Mouse (Mus musculus): ENCODE results near the gene Khdc4. TPM values are rescaled to one million over a fixed set of nuclear protein-coding genes. Genes with fewer than 3 reads are reported as not detected.
A peak's percentile ranks its signal among the peaks of the same experiment; 100 is the strongest.

Gene Khdc4
- 95.1 and 102 TPM in 2 replicates for polyA plus RNA-seq (2015; fragmentation: Nextera tagmentation; extraction: Ambion mirVana)

DNA sequence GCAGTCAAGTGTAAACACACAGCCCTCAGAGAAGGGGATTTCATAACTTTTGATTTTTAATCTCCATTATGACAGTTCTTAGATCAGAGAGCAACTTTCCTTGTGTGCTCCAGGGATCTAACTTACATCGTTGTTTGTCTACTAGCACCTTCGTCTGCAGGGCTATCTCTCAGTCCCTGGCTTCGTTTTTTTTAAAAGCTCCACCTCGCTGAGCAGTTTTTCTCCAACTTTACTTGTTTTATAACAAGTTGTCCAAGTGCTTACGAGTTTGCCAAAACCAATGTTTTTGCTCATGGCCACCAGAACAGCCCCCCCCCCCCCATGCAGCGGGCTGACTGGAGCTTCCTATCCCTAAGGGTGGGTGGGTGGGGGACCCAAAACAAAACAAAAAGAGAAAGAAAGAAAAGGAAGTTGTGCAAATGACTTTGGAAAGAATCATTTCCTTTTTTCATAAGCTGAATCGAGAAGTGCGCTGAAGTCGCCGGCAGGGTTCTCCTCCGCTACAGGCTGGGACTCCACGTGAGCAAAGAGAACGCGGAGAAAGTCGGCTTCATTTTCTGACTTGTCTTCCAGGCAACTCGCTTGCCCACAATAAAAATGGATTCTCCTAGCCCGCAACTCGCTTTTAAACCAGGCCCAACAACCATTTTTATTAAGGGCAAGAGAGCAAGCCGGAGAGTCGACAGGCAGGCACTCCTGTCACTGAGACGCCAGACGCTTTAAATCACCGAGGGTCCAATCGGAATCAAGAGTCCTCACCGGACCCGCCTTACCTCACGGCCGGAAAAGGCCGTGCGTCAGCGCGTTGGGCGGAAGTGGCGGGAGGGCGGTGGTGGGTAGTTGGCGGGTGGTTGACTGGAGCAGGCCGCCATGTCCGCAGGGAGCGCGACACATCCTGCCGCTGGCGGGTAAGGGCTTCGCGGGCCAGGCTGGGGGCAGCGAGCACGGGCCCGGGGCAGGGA lies at the start of gene Khdc4:
Gene Khdc4, plus strand, starts transcription at position 824 of the 962 bp plus-strand sequence.
- peak within 1 kb of the TSS; percentile 87 for H3K4me3 ChIP-seq (replicated peaks)
- H3K4me2 ChIP-seq = peak within 1 kb of the TSS; percentile 85
- peak within 1 kb of the TSS; percentile 91 for H3K9ac ChIP-seq
- peaks cover 30% of the 10 kb centered on the region for H3K36me3 ChIP-seq
- peak; percentile 99 for ATAC-seq (replicated peaks; ENCODE audit: low FRiP score)
- H3K27ac ChIP-seq = peak within 1 kb of the TSS; percentile 98
- WGBS = under 1% methylated on average over 47 of the region's 47 CpGs
- H3K4me1 ChIP-seq = peaks cover 21% of the 10 kb centered on the region
- H3K27me3 ChIP-seq = no peaks in the 10 kb centered on the region
- H3K9me3 ChIP-seq (replicated peaks) = no peaks in the 10 kb centered on the region

DNA sequence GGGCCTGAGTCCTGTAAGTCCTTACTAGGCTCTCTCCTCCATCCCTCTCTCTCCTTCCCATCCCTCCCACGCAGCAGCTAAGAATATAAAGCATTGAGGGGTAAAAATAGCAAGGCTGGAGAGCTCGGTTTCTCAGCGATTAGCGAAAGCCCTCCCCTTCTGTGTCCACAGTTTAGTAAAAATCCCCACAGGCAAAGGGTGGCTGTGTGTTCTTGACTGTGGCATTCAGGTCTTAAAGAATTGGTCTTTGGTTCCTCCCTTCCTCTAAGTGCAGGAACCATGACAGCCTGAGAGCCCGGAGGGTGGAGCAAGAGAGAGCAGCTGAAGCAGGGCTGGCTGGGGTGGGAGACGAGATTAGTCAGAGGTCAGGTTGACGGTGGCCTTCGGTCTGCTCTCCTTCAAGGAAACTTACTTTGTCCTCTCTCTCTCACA lies 49.0 kb upstream of the Khdc4 start:
- H3K9me3 ChIP-seq (replicated peaks) = no peaks in the 10 kb centered on the region
- H3K27ac ChIP-seq = peak overlapping the region; percentile 63
- WGBS = 68% methylated on average over 8 of the region's 8 CpGs
- H3K9ac ChIP-seq = no peak overlapping the region
- ATAC-seq (replicated peaks; ENCODE audit: low FRiP score) = no peak
- no peak overlapping the region for H3K4me2 ChIP-seq
- no peaks in the 10 kb centered on the region for H3K27me3 ChIP-seq
- no peaks in the 10 kb centered on the region for H3K4me1 ChIP-seq
- H3K4me3 ChIP-seq (replicated peaks) = no peak overlapping the region
- peaks cover 100% of the 10 kb centered on the region for H3K36me3 ChIP-seq

DNA sequence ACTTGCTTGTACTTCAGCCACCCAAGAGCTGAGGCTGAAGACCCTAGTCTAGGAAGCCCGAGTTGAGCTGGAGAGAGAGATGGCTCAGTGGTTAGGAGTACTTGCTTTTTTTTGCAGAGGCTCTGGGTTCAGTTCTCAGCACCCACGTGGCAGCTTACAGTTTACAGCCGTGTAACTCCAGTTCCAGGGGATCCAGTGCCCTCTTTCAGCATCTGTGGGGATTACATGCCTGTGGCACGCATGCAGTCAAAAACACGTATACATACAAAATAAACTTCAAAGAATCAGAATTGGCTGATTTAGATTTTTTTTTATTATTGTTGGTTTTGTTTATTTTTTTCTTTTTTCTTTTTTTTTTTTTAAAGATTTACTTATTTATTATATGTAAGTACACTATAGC lies 48.5 kb upstream of the Khdc4 start:
- H3K4me3 ChIP-seq (replicated peaks) = no peak overlapping the region
- no peak for ATAC-seq (replicated peaks; ENCODE audit: low FRiP score)
- no peaks in the 10 kb centered on the region for H3K9me3 ChIP-seq (replicated peaks)
- H3K27me3 ChIP-seq = no peaks in the 10 kb centered on the region
- 94% methylated on average over 5 of the region's 5 CpGs for WGBS
- H3K4me1 ChIP-seq = no peaks in the 10 kb centered on the region
- no peak overlapping the region for H3K4me2 ChIP-seq
- H3K27ac ChIP-seq = 0 out of 2 replicates have a peak overlapping the region, but pooled peaks have one; percentile 63
- H3K9ac ChIP-seq = no peak overlapping the region
- peaks cover 100% of the 10 kb centered on the region for H3K36me3 ChIP-seq

DNA sequence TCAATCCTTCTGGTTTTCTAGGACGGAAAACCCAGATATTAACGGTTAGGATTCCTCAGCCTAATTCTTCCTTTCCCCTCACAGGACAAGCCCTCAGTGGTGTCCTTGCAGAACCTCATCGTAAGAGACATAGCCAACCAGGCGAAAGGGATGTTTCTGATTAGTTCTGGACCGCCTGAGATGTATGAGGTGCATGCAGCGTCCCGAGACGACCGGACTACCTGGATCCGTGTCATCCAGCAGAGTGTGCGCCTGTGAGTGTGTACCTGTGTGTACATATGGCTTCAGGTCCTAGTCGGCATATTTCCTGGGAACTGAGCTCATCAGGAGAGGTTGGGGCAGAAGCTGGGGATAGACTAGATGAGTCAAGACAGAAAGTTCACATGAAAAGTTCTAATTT lies 46.4 kb upstream of the Khdc4 start:
- Histone ChIP-seq H3K27ac (no peak overlapping the region), H3K9ac (no peak overlapping the region), H3K27me3 (no peaks in the 10 kb centered on the region), H3K9me3 (replicated peaks) (no peaks in the 10 kb centered on the region), H3K4me3 (replicated peaks) (no peak overlapping the region), H3K36me3 (peaks cover 100% of the 10 kb centered on the region), H3K4me1 (no peaks in the 10 kb centered on the region), H3K4me2 (no peak overlapping the region)
- 96% methylated on average over 12 of the region's 12 CpGs for WGBS
- ATAC-seq (replicated peaks; ENCODE audit: low FRiP score) = no peak

DNA sequence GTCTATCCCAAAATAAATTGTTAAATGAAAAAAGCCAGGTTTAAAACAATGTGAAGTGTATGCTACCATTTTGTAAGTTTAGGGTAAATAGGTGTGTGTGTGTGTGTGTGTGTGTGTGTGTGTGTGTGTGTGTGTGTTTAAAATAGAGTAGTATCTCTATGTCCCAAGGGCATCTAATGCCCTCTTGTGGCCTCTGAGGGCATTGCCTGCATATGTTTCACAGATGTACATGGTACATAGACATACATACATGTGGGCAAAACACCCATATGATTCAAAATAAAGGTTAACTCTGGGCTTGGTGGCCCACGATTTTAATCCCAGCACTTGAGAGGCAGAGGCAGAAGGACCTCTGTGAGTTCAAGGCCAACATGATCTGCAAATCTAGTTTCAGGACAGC lies 44.9 kb upstream of the Khdc4 start:
- Histone ChIP-seq H3K36me3 (peaks cover 100% of the 10 kb centered on the region), H3K4me3 (replicated peaks) (no peak overlapping the region), H3K4me2 (no peak overlapping the region), H3K4me1 (no peaks in the 10 kb centered on the region), H3K27ac (no peak overlapping the region), H3K9me3 (replicated peaks) (no peaks in the 10 kb centered on the region), H3K27me3 (no peaks in the 10 kb centered on the region), H3K9ac (no peak overlapping the region)
- no peak for ATAC-seq (replicated peaks; ENCODE audit: low FRiP score)
- WGBS = 83% methylated on average over 1 of the region's 1 CpGs

DNA sequence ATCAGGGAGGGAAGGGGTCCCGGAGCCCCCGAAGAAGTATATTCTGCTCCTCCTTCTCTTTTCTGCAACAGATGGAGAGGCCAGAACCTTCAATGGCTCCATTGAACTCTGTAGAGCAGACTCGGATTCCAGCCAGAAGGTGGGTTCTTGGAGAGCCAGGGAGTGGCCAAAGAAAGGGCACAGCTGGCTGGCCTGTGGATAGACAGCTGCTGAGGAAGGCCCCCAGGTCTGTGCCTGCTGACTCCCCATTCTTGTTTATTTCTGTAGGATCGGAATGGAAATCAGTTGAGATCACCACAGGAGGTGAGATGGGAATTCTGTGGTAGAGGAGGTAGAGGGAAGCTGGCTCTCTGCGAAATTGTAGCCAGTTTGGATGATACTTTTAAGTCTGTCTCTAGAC lies 42.5 kb upstream of the Khdc4 start:
- Histone ChIP-seq H3K27me3 (no peaks in the 10 kb centered on the region), H3K36me3 (peaks cover 100% of the 10 kb centered on the region), H3K4me2 (no peak overlapping the region), H3K4me1 (no peaks in the 10 kb centered on the region), H3K9me3 (replicated peaks) (no peaks in the 10 kb centered on the region), H3K4me3 (replicated peaks) (no peak overlapping the region), H3K27ac (no peak overlapping the region), H3K9ac (no peak overlapping the region)
- no peak for ATAC-seq (replicated peaks; ENCODE audit: low FRiP score)
- 86% methylated on average over 5 of the region's 5 CpGs for whole genome bisulfite sequencing

DNA sequence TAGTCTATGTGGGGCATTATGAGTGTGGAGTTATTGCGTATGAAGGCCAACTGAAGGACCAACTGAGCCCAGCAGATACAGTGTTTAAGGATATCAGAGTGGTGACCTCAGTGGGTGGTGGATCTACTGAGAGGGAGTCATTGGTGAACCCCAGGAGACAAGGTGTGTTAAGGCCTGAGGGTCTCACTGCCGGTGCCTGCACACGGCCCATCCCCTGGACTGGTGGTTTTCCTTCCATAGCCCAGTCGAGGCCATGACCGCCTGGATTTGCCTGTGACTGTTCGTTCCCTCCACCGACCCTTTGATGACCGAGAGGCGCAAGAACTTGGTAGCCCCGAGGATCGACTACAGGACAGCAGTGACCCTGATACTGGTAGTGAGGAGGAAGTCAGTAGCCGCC lies 39.7 kb upstream of the Khdc4 start:
- H3K4me1 ChIP-seq = no peaks in the 10 kb centered on the region
- H3K36me3 ChIP-seq = peaks cover 78% of the 10 kb centered on the region
- H3K27me3 ChIP-seq = no peaks in the 10 kb centered on the region
- no peak overlapping the region for H3K27ac ChIP-seq
- H3K9me3 ChIP-seq (replicated peaks) = no peaks in the 10 kb centered on the region
- 85% methylated on average over 12 of the region's 12 CpGs for WGBS
- H3K4me2 ChIP-seq = no peak overlapping the region
- no peak overlapping the region for H3K9ac ChIP-seq
- ATAC-seq (replicated peaks; ENCODE audit: low FRiP score) = no peak
- H3K4me3 ChIP-seq (replicated peaks) = no peak overlapping the region

DNA sequence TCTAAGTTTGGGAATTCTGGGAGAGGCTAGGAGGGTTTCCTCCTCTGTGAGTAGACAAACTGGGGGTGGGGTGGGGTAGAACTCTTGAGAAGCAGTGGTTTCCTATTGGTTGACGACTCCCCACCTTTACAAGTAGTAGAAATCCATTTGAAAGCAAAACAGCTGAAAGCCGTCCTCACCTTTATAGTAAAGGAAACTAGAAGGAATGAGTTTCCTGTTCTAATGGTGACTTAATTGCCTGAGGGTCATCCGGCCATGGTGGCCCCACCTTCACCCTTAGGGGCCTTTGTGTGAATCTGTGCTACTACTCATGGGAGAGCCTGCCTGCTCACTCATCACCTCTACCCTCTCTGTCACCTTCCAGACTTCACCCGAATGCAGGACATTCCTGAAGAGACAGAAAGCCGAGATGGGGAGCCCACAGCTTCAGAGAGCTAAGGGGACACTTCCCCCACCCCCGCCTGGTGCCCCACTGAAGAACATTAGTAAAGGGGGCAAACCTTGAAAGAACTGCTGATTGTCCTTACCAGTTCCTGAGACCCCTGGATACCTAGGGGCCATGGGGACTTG lies 39.1 kb upstream of the Khdc4 start:
- H3K27ac ChIP-seq = no peak overlapping the region
- no peak overlapping the region for H3K4me3 ChIP-seq (replicated peaks)
- no peaks in the 10 kb centered on the region for H3K9me3 ChIP-seq (replicated peaks)
- ATAC-seq (replicated peaks; ENCODE audit: low FRiP score) = no peak
- H3K9ac ChIP-seq = no peak overlapping the region
- no peaks in the 10 kb centered on the region for H3K27me3 ChIP-seq
- 0 out of 2 replicates have a peak, but pooled peaks cover 2% of the 10 kb centered on the region for H3K4me1 ChIP-seq
- H3K4me2 ChIP-seq = no peak overlapping the region
- WGBS = 49% methylated on average over 6 of the region's 6 CpGs
- peaks cover 72% of the 10 kb centered on the region for H3K36me3 ChIP-seq

DNA sequence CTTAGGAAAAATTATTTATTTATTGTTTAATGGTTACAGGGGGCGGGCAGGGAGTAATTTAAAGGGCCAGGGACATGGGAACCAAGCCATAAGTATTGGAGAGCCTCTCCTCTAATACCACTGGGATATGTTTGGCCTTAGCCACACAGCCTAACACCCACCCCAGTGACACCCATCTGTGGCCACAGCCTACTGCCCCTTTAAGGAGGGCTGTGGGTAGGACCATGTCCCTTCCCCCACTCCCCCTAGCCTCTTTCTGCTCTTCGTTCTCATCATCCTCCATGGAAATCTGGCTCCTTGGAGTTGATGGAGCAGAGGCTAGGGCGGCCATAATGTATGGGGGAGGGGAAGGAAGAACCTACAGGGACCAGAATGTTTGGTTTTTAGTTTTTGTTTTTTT lies 38.5 kb upstream of the Khdc4 start:
- H3K36me3 ChIP-seq = peaks cover 67% of the 10 kb centered on the region
- 75% methylated on average over 3 of the region's 3 CpGs for WGBS
- no peak overlapping the region for H3K4me3 ChIP-seq (replicated peaks)
- no peak overlapping the region for H3K9ac ChIP-seq
- no peak for ATAC-seq (replicated peaks; ENCODE audit: low FRiP score)
- H3K27ac ChIP-seq = no peak overlapping the region
- no peak overlapping the region for H3K4me2 ChIP-seq
- H3K4me1 ChIP-seq = peaks cover 5% of the 10 kb centered on the region; the same call in 1 of the 2 replicates
- no peaks in the 10 kb centered on the region for H3K9me3 ChIP-seq (replicated peaks)
- no peaks in the 10 kb centered on the region for H3K27me3 ChIP-seq

DNA sequence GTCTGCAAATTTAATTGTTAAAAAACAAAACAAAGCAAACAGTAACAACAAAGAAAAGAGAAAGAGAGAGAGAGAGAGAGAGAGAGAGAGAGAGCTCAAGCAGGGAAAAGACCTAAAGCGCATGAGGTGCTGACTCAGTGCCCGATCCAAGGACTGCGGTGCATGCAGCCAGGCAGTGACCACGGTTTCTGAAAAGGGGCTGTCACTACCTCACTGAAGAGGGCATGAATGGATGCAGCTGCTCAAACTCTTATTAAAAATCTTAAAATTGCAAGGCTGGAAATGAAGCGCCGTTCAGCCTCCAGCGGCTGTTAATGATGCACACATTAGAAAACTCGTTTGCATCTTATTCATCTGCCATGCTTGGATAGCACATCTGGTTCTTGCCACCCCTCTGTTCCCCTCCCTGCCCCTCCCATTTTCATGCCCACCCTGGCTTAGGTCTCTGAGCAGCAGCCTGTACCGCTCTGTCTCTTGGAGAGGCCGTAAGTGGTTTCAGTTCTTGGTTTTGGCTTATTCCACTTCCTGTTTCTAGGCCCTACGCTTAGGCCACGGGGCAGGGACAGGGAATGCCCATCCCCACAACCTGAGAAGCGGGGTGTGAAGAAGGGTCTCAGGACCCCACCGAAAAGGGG lies 37.7 kb upstream of the Khdc4 start:
- Histone ChIP-seq H3K9ac (no peak overlapping the region), H3K36me3 (peaks cover 58% of the 10 kb centered on the region), H3K4me2 (no peak overlapping the region), H3K27ac (no peak overlapping the region), H3K9me3 (replicated peaks) (no peaks in the 10 kb centered on the region), H3K4me3 (replicated peaks) (no peak overlapping the region), H3K27me3 (no peaks in the 10 kb centered on the region), H3K4me1 (peaks cover 6% of the 10 kb centered on the region; the same call in 1 of the 2 replicates)
- WGBS = 87% methylated on average over 14 of the region's 14 CpGs
- ATAC-seq (replicated peaks; ENCODE audit: low FRiP score) = no peak

DNA sequence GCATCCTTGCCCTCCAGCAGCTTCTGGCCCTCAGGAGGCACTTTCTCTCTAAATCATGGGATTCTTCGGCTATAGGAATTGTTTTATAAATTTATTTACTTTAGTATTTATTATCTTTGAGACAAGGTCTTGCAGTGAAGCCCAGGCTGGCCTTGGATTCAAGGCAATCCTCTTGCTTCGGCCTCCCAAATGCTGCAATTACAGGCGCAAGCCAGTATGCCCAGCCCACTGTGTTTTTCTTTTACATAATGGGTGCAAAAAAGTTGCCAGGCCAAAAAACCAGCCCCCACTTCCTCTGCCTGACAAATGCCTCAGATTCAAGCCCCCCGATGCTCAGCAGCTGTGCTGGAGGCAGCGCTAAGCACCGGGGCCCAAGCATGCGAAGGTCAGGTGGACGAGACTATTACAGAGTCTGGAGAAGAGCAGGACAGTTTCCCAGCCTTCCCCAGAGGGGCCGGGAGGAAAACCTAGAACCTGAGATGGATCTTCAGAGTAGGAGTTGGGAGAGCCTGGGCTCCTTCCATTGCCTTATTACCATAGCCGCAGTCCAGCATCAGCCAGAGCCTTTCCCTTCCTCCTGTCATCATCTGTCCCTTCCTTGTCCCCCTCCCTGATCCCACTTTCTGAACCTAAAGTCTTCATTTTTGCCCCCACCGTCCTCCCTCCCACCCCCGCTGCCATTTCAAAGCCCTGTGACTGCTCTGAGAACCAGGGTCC lies 37.0 kb upstream of the Khdc4 start:
- H3K36me3 ChIP-seq = peaks cover 51% of the 10 kb centered on the region

More for the DNA sequence above, 37.0 kb upstream of the Khdc4 start:
- Histone ChIP-seq H3K9ac (no peak overlapping the region), H3K4me1 (peaks cover 6% of the 10 kb centered on the region; the same call in 1 of the 2 replicates), H3K4me2 (no peak overlapping the region), H3K4me3 (replicated peaks) (no peak overlapping the region), H3K27me3 (no peaks in the 10 kb centered on the region), H3K27ac (no peak overlapping the region), H3K9me3 (replicated peaks) (no peaks in the 10 kb centered on the region)
- no peak for ATAC-seq (replicated peaks; ENCODE audit: low FRiP score)
- 82% methylated on average over 12 of the region's 12 CpGs for WGBS
